Mouse (Mus musculus) spleen, adult 2 months (tissue): ENCODE results near the gene Coro1b. TPM values are rescaled to one million over a fixed set of nuclear protein-coding genes. Genes with fewer than 3 reads are reported as not detected.
A peak's percentile ranks its signal among the peaks of the same experiment; 100 is the strongest.

Experiments
- DNase-seq, 2 experiments: peaks; one replicate each; pipeline versions ENCODE4 v3.0.0 to v3.0.0-alpha.2; 2012 to 2021; ENCODE audit warnings: low spot score in 2 of 2, low read depth in 1 of 2
- H3K27ac ChIP-seq: fragments of 200-500 bp; 2 replicates; pipeline ENCODE4 v1.5.1; 2012; ENCODE audit warnings: low read length, inconsistent platforms; ENCODE audit not compliant: insufficient read depth
- H3K27me3 ChIP-seq: fragments of 200-500 bp; 2 replicates; pipeline ENCODE4 v1.6.1; 2012; ENCODE audit warnings: mild to moderate bottlenecking, moderate library complexity, low read length, inconsistent platforms; ENCODE audit not compliant: control insufficient read depth, insufficient read depth
- H3K36me3 ChIP-seq: fragments of 200-500 bp; 2 replicates; pipeline ENCODE4 v1.6.1; 2012; ENCODE audit warnings: mild to moderate bottlenecking, low read length, inconsistent platforms; ENCODE audit not compliant: control insufficient read depth, insufficient read depth
- H3K4me1 ChIP-seq: fragments of 200-500 bp; 2 replicates; pipeline ENCODE4 v1.6.1; 2011; ENCODE audit warnings: inconsistent platforms; ENCODE audit not compliant: control insufficient read depth, insufficient read depth, insufficient read length
- H3K4me3 ChIP-seq: fragments of 200-500 bp; 2 replicates; pipeline ENCODE4 v1.5.1; 2011; ENCODE audit warnings: mild to moderate bottlenecking, inconsistent platforms; ENCODE audit not compliant: insufficient read depth, insufficient read length; ENCODE audit errors: extremely low read depth
- CTCF ChIP-seq: fragments of 200-500 bp; IDR thresholded peaks from 2 replicates; pipeline ENCODE4 v1.5.1; 2011; ENCODE audit warnings: mild to moderate bottlenecking, inconsistent platforms; ENCODE audit not compliant: insufficient read depth, insufficient read length, insufficient replicate concordance; ENCODE audit errors: extremely low read depth
- POLR2A ChIP-seq: fragments of 200-500 bp; IDR thresholded peaks from 2 replicates; pipeline ENCODE4 v1.6.1; 2011; ENCODE audit warnings: low read depth, low read length, inconsistent platforms
- WGBS: fragments of 180-500 bp; shearing (Covaris S2); methylation state at CpG from one replicate; pipeline ENCODE4 v1.1.7; 2018; 5-methylcytosine and 5-hydroxymethylcytosine counted together
- polyA plus RNA-seq: library from polyadenylated mRNA; depleted of rRNA; stranded (reverse); fragments of >200 nt; gene quantifications from 2 replicates; pipeline ENCODE4 v1.2.3, GENCODE M21; 2012

The Coro1b gene
- polyA plus RNA-seq, 1 experiment = 386 TPM

DNA sequence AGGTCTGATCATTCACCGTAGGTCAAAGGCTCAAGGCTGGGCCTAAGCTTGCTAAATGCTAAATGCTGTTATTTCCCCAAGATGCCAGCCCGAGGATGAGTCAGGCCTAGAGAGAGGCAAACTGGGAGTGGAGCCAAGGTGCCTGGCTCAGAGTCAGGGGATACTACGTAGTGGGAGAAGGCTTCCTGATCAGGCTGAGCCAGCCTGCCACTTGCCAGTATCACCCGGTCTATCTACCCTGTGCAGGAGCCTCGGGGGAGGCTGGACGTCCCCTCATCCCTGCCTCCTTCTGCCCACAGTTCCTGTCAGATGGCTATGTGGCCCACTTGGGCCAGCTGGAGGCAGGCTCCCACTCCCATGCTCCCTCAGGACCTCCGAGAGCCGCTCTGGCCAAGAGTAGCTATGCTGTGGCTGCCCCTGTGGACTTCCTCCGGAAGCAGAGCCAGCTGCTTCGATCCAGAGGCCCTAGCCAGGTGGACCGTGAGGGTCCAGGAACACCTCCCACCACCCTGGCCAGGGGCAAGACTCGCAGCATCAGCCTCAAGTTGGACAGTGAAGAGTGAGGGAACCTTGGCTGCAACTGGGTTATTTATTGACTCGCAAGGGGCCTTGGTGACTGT is 35.1 kb upstream of the Coro1b start:
- Histone ChIP-seq H3K4me1 (peaks cover 27% of the 10 kb centered on the region), H3K27me3 (no peaks in the 10 kb centered on the region), H3K4me3 (no peak overlapping the region), H3K27ac (peak overlapping the region; percentile 95), H3K36me3 (peaks cover 44% of the 10 kb centered on the region)
- WGBS = 6% methylated on average over 13 of the region's 13 CpGs
- TF ChIP-seq POLR2A = no peak
- TF ChIP-seq CTCF = no peak
- peak in 1 of 2 experiments; percentile 35 for DNase-seq

DNA sequence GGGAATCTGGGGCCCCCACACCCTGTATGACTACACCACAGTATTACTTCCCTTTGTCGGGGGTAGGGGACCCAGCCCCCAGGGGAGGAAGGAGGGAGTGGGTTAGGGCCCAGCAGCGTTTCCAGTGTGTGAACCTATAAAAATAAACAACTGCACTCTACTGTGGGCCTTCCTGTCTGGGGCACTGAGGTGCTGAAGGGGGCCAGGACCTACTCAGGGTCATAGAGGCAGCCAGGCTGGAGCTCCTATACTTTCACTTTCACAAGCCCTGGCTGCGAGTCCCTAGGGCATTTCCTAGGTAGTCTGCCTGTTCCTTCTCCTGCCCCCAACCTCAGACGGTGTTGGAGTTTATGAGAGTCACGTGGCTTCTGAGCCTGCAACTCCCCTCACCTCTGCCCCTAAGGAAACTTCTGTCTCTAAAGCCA is 34.6 kb upstream of the Coro1b start:
- no peak overlapping the region for H3K4me3 ChIP-seq
- DNase-seq = peak in 1 of 2 experiments; percentile 69
- H3K36me3 ChIP-seq = peaks cover 41% of the 10 kb centered on the region
- peaks cover 27% of the 10 kb centered on the region for H3K4me1 ChIP-seq
- TF ChIP-seq CTCF (no peak), POLR2A (no peak)
- no peaks in the 10 kb centered on the region for H3K27me3 ChIP-seq
- under 1% methylated on average over 5 of the region's 5 CpGs for WGBS
- peak overlapping the region; percentile 95 for H3K27ac ChIP-seq

DNA sequence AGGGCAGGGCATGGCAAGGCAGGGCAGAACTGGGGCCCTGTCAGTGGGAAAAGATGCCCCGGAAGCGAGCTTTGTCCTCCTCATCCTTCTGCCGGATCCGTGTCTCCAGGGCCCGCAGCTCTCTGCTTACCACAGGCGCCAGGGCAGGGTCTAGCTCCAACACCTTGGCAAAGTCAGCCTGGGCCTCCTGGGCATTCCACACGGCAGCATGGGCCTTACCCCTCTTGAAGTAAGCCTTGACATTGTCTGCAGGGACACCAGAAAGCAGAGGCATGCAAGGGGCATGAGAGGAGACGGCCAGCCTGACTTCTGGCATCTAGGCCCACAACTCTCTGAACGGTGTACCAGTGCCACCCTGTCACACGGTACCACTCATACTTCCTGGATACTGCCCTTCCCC is 33.9 kb upstream of the Coro1b start:
- WGBS = 78% methylated on average over 10 of the region's 10 CpGs
- no peak for TF ChIP-seq POLR2A
- TF ChIP-seq CTCF = no peak
- peak overlapping the region; percentile 95 for H3K27ac ChIP-seq
- H3K4me1 ChIP-seq = peaks cover 27% of the 10 kb centered on the region
- no peak for DNase-seq
- H3K27me3 ChIP-seq = no peaks in the 10 kb centered on the region
- H3K36me3 ChIP-seq = peaks cover 41% of the 10 kb centered on the region
- H3K4me3 ChIP-seq = no peak overlapping the region

DNA sequence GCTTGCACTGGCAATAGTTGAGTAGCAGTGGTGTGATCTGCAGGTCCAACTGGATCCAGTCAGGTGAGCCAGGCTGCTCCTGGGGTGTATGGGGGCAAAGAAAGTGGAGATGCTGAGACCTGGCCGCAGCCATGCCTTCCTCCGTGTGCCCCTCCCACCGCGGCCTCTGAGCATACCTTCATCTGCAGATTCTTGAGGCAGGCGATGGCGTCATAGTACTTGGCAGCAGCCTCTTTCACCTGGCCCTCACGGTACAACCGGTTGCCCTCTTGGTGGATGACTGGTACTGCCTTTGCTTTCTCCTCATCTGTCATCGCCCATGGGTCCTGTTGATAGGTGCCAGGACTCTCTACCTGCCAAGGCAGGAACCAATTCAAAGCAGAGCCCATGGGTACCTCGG is 33.3 kb upstream of the Coro1b start:
- H3K36me3 ChIP-seq = peaks cover 41% of the 10 kb centered on the region
- no peak overlapping the region for H3K4me3 ChIP-seq
- H3K27ac ChIP-seq = peak overlapping the region; percentile 95
- DNase-seq = no peak
- peaks cover 29% of the 10 kb centered on the region for H3K4me1 ChIP-seq
- WGBS = 96% methylated on average over 10 of the region's 10 CpGs
- TF ChIP-seq CTCF (no peak), POLR2A (no peak)
- no peaks in the 10 kb centered on the region for H3K27me3 ChIP-seq

DNA sequence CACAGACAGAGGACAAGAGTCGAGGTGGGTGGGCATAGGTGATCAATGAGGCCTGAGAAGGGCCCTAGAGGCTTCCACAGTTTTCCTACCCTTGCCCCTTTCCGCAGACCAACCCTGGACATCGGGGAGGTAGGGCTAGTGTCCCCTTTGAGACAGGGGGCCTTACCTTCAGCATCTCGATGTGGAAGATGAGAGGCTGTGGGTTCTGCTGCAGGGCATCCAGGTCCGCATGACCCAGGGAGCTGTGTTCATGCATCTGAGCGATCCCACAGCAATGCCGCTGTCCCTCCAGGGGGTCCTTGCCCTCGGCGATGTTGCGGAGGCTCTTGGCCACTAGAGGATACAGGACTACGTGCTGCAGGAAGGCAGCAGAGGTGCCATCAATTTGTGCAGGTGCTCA is 32.6 kb upstream of the Coro1b start:
- Histone ChIP-seq H3K4me3 (no peak overlapping the region), H3K27me3 (no peaks in the 10 kb centered on the region), H3K27ac (peak overlapping the region; percentile 1; the same call in 1 of the 2 replicates), H3K36me3 (peaks cover 38% of the 10 kb centered on the region), H3K4me1 (peaks cover 35% of the 10 kb centered on the region)
- WGBS = 94% methylated on average over 11 of the region's 11 CpGs
- TF ChIP-seq POLR2A = no peak
- TF ChIP-seq CTCF = no peak
- DNase-seq = no peak

DNA sequence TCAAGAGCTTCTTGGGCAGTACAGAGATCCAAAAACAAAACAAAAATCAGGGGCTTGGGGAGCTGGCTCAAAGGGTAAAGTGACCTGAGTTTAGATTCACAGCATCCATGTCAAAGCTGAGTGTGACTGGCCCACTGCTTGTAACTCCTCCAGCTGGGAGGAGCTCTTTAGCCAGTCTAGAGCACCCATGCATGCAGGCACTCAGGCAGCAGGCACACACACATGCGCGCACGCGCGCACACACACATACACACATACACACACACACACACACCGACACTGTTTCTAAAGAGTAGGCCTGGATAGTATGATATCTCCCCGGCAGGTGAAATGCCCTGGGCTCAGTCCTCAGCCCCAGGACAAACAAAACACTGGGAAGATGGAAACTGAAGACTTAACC is 31.4 kb upstream of the Coro1b start:
- 57% methylated on average over 7 of the region's 7 CpGs for WGBS
- Histone ChIP-seq H3K27me3 (no peaks in the 10 kb centered on the region), H3K4me3 (no peak overlapping the region), H3K4me1 (peaks cover 36% of the 10 kb centered on the region), H3K27ac (peak overlapping the region; percentile 15; the same call in 1 of the 2 replicates), H3K36me3 (peaks cover 29% of the 10 kb centered on the region)
- DNase-seq = no peak
- TF ChIP-seq CTCF (no peak), POLR2A (no peak)

DNA sequence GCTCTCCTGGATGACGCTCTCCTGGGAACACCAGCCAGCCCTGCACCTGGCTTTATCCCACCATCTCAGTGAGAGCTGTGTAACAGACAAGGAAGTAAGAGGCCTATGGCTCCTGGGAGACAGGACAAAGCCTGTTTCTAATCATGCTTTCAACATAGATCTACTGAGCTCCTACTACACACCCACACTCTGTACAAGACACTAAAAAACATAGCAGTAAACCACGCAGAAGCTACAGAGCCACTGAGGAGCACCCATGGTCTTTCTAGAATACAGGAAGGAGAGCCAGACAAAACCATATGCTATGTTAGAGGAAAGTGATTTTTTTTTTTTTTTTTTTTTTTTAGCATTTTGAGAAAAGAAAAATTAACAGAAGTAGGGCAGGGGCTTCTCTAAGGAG is 30.1 kb upstream of the Coro1b start:
- TF ChIP-seq POLR2A = no peak
- TF ChIP-seq CTCF = no peak
- 80% methylated on average over 2 of the region's 2 CpGs for WGBS
- Histone ChIP-seq H3K36me3 (peaks cover 21% of the 10 kb centered on the region), H3K27me3 (no peaks in the 10 kb centered on the region), H3K27ac (peak overlapping the region; percentile 72), H3K4me1 (peaks cover 35% of the 10 kb centered on the region), H3K4me3 (no peak overlapping the region)
- DNase-seq = no peak
